Mouse (Mus musculus): ENCODE results near the gene Kcnh4. TPM values are rescaled to one million over a fixed set of nuclear protein-coding genes. Genes with fewer than 3 reads are reported as not detected.

Kcnh4 gene
- total RNA-seq, 2 experiments from 2014 or later = not detected

DNA sequence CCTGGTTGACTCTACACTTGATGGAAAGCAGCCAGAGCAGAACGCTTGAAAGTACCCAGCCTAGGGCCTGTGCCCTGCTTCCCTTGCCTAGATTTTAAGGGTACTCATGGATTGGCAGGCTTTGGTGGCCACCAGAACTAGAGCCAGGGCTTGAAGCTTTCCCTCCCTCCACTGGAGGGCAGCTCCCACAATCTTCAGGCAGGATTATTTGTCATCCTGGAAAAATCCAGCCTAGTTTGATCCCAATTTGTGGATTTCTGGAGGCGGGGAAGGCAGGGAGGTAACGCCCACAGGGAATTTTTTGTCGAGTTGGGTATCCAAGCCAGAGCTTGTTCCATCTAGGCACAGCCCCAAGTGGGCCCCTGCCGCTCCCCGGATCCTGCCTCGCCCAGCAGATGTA is 69.4 kb downstream of the Kcnh4 start:
- ATAC-seq (replicated peaks; ENCODE audit: low FRiP score, poor library complexity, severe bottlenecking) = no peak

Other genes with a start within 250 kb of the Kcnh4 start
- gene Acly, start 231.9 kb downstream of the Kcnh4 start, total RNA-seq (2015; ENCODE audit: low replicate concordance) = 29.0 and 34.4 TPM in 2 replicates
- 16.2 and 28.4 TPM in 2 replicates for gene Acly, start 231.9 kb downstream of the Kcnh4 start, total RNA-seq (2017; ENCODE audit: low replicate concordance)
- gene Ttc25, start 214.3 kb downstream of the Kcnh4 start, total RNA-seq (2015; ENCODE audit: low replicate concordance) = not detected in 2 replicates
- not detected in 2 replicates for gene Ttc25, start 214.3 kb downstream of the Kcnh4 start, total RNA-seq (2017; ENCODE audit: low replicate concordance)
- 1.5 and 1.9 TPM in 2 replicates for gene Cnp, start 185.0 kb downstream of the Kcnh4 start, total RNA-seq (2015; ENCODE audit: low replicate concordance)
- 4.3 and 4.5 TPM in 2 replicates for gene Cnp, start 185.0 kb downstream of the Kcnh4 start, total RNA-seq (2017; ENCODE audit: low replicate concordance)
- 10.2 and 18.2 TPM in 2 replicates for gene Nkiras2, start 140.7 kb downstream of the Kcnh4 start, total RNA-seq (2015; ENCODE audit: low replicate concordance)
- gene Nkiras2, start 140.7 kb downstream of the Kcnh4 start, total RNA-seq (2017; ENCODE audit: low replicate concordance) = 7.3 and 11.2 TPM in 2 replicates
- gene Dnajc7, start 139.8 kb downstream of the Kcnh4 start, total RNA-seq (2015; ENCODE audit: low replicate concordance) = 31.8 and 31.9 TPM in 2 replicates
- 25.8 and 50.7 TPM in 2 replicates for gene Dnajc7, start 139.8 kb downstream of the Kcnh4 start, total RNA-seq (2017; ENCODE audit: low replicate concordance)
- gene Zfp385c, start 67.5 kb downstream of the Kcnh4 start, total RNA-seq (2015; ENCODE audit: low replicate concordance) = 0.63 TPM in 1 of 2 replicates, not detected in the other
- not detected in 2 replicates for gene Zfp385c, start 67.5 kb downstream of the Kcnh4 start, total RNA-seq (2017; ENCODE audit: low replicate concordance)
- 8.4 and 14.0 TPM in 2 replicates for gene Dhx58, start 55.7 kb downstream of the Kcnh4 start, total RNA-seq (2015; ENCODE audit: low replicate concordance)
- gene Dhx58, start 55.7 kb downstream of the Kcnh4 start, total RNA-seq (2017; ENCODE audit: low replicate concordance) = 8.8 and 22.0 TPM in 2 replicates
- 6.0 and 10.9 TPM in 2 replicates for gene Kat2a, start 47.5 kb downstream of the Kcnh4 start, total RNA-seq (2015; ENCODE audit: low replicate concordance)
- 3.1 and 6.6 TPM in 2 replicates for gene Kat2a, start 47.5 kb downstream of the Kcnh4 start, total RNA-seq (2017; ENCODE audit: low replicate concordance)
- not detected in 2 replicates for gene Hspb9, start 46.1 kb downstream of the Kcnh4 start, total RNA-seq (2015; ENCODE audit: low replicate concordance)
- gene Hspb9, start 46.1 kb downstream of the Kcnh4 start, total RNA-seq (2017; ENCODE audit: low replicate concordance) = not detected in 2 replicates
- gene Rab5c, start 21.7 kb downstream of the Kcnh4 start, total RNA-seq (2015; ENCODE audit: low replicate concordance) = 61.4 and 79.7 TPM in 2 replicates
- gene Rab5c, start 21.7 kb downstream of the Kcnh4 start, total RNA-seq (2017; ENCODE audit: low replicate concordance) = 52.2 and 70.8 TPM in 2 replicates
- gene Hcrt, start 3.0 kb upstream of the Kcnh4 start, total RNA-seq (2015; ENCODE audit: low replicate concordance) = not detected in 2 replicates
- gene Hcrt, start 3.0 kb upstream of the Kcnh4 start, total RNA-seq (2017; ENCODE audit: low replicate concordance) = not detected in 2 replicates
- gene Ghdc, start 11.0 kb upstream of the Kcnh4 start, total RNA-seq (2015; ENCODE audit: low replicate concordance) = 1.5 and 1.7 TPM in 2 replicates
- gene Ghdc, start 11.0 kb upstream of the Kcnh4 start, total RNA-seq (2017; ENCODE audit: low replicate concordance) = 1.4 and 2.3 TPM in 2 replicates
- 6.9 and 14.8 TPM in 2 replicates for gene Stat5b, start 90.8 kb upstream of the Kcnh4 start, total RNA-seq (2015; ENCODE audit: low replicate concordance)
- gene Stat5b, start 90.8 kb upstream of the Kcnh4 start, total RNA-seq (2017; ENCODE audit: low replicate concordance) = 6.7 and 10.3 TPM in 2 replicates
- 4.8 and 7.3 TPM in 2 replicates for gene Stat5a, start 99.4 kb upstream of the Kcnh4 start, total RNA-seq (2015; ENCODE audit: low replicate concordance)
- 5.7 and 6.5 TPM in 2 replicates for gene Stat5a, start 99.4 kb upstream of the Kcnh4 start, total RNA-seq (2017; ENCODE audit: low replicate concordance)
- gene Stat3, start 179.6 kb upstream of the Kcnh4 start, total RNA-seq (2015; ENCODE audit: low replicate concordance) = 16.7 and 43.4 TPM in 2 replicates
- 37.8 and 51.4 TPM in 2 replicates for gene Stat3, start 179.6 kb upstream of the Kcnh4 start, total RNA-seq (2017; ENCODE audit: low replicate concordance)
- 0.63 TPM in 1 of 2 replicates, not detected in the other for gene Cavin1, start 210.9 kb upstream of the Kcnh4 start, total RNA-seq (2015; ENCODE audit: low replicate concordance)
- 1.1 TPM in 1 of 2 replicates, not detected in the other for gene Cavin1, start 210.9 kb upstream of the Kcnh4 start, total RNA-seq (2017; ENCODE audit: low replicate concordance)
- 487 and 539 TPM in 2 replicates for gene Atp6v0a1, start 249.5 kb upstream of the Kcnh4 start, total RNA-seq (2015; ENCODE audit: low replicate concordance)
- 528 and 748 TPM in 2 replicates for gene Atp6v0a1, start 249.5 kb upstream of the Kcnh4 start, total RNA-seq (2017; ENCODE audit: low replicate concordance)

All from erythroblast, adult 5-6 weeks (primary cell).